Mouse (Mus musculus) MEL (cell line): ENCODE measurements around the gene Col25a1. TPM values are rescaled to one million over a fixed set of nuclear protein-coding genes. Genes with fewer than 3 reads are reported as not detected.

Experiments used
- DNase-seq: peaks from one replicate; pipeline ENCODE4 v3.0.0; 2011; ENCODE audit warnings: low read depth, low spot score
- H3K27ac ChIP-seq: 2 replicates; pipeline ENCODE4 v1.5.1; 2012; ENCODE audit warnings: low read depth, mild to moderate bottlenecking, control low read depth, low read length, moderate library complexity; ENCODE audit not compliant: control insufficient read depth
- H3K27me3 ChIP-seq, 2 experiments: fragments of 150-350 bp in 1 of 2; sonication (generic) in 1 of 2; 2 replicates each; pipeline ENCODE4 v1.6.1; 2012; ENCODE audit warnings: low read length in 2 of 2, mild to moderate bottlenecking in 2 of 2, improper control_type of control experiment in 1 of 2, moderate library complexity in 1 of 2; ENCODE audit not compliant: insufficient read depth in 2 of 2, control insufficient read depth in 1 of 2
- H3K36me3 ChIP-seq, 2 experiments: 2 replicates each; pipeline ENCODE4 v1.6.1; 2012 to 2014; ENCODE audit warnings: low read length in 2 of 2, improper control_type of control experiment in 1 of 2, inconsistent platforms in 1 of 2, mild to moderate bottlenecking in 1 of 2; ENCODE audit not compliant: insufficient read depth in 2 of 2, control insufficient read depth in 1 of 2
- H3K4me1 ChIP-seq, 2 experiments: fragments of 150-350 bp in 1 of 2; sonication (generic) in 1 of 2; 2 replicates each; pipeline ENCODE4 v1.6.1; 2012; ENCODE audit warnings: low read length in 2 of 2, improper control_type of control experiment in 1 of 2, mild to moderate bottlenecking in 1 of 2; ENCODE audit not compliant: insufficient read depth in 2 of 2, control insufficient read depth in 1 of 2
- H3K4me3 ChIP-seq, 2 experiments: fragments of 150-350 bp in 1 of 2; sonication (generic) in 1 of 2; 2 replicates each; pipeline ENCODE4 v1.5.1; 2012; ENCODE audit warnings: low read depth in 2 of 2, low read length in 2 of 2, mild to moderate bottlenecking in 2 of 2, moderate library complexity in 2 of 2, control low read depth in 1 of 2, improper control_type of control experiment in 1 of 2; ENCODE audit not compliant: control insufficient read depth in 1 of 2, insufficient read depth in 1 of 2
- H3K79me2 ChIP-seq: 2 replicates; pipeline ENCODE4 v1.6.1; 2012; ENCODE audit warnings: mild to moderate bottlenecking, low read length, moderate library complexity; ENCODE audit not compliant: control insufficient read depth, poor library complexity, insufficient read depth
- H3K9ac ChIP-seq: 2 replicates; pipeline ENCODE4 v1.6.1; 2012; ENCODE audit warnings: low read depth, mild to moderate bottlenecking, control low read depth, low read length, moderate library complexity; ENCODE audit not compliant: control insufficient read depth, poor library complexity, severe bottlenecking
- H3K9me3 ChIP-seq: fragments of 150-350 bp; sonication (generic); replicated peaks from 2 replicates; pipeline ENCODE4 v1.6.1; 2012; ENCODE audit warnings: mild to moderate bottlenecking, low read length, improper control_type of control experiment, moderate library complexity; ENCODE audit not compliant: insufficient read depth
- CHD1 ChIP-seq: IDR thresholded peaks from 2 replicates; pipeline ENCODE4 v1.6.1; 2012; ENCODE audit warnings: low read depth, mild to moderate bottlenecking, inconsistent platforms, low read length, improper control_type of control experiment
- CHD2 ChIP-seq: IDR thresholded peaks from 2 replicates; pipeline ENCODE4 v1.6.1; 2011; ENCODE audit warnings: low read length, improper control_type of control experiment
- ELF1 ChIP-seq: IDR thresholded peaks from 2 replicates; pipeline ENCODE4 v1.6.1; 2014; ENCODE audit warnings: low read depth, mild to moderate bottlenecking, inconsistent platforms, low read length, improper control_type of control experiment, moderate library complexity
- EP300 ChIP-seq, 2 experiments: IDR thresholded peaks; 2 replicates each; pipeline ENCODE4 v1.6.1; 2011; ENCODE audit warnings: improper control_type of control experiment in 2 of 2, low read length in 2 of 2, low read depth in 1 of 2, mild to moderate bottlenecking in 1 of 2
- ETS1 ChIP-seq: IDR thresholded peaks from 2 replicates; pipeline ENCODE4 v1.6.1; 2012; ENCODE audit warnings: low read depth, mild to moderate bottlenecking, inconsistent platforms, low read length, improper control_type of control experiment, moderate library complexity
- GABPA ChIP-seq: IDR thresholded peaks from 2 replicates; pipeline ENCODE4 v1.6.1; 2012; ENCODE audit warnings: low read depth, mild to moderate bottlenecking, inconsistent platforms, low read length, improper control_type of control experiment, moderate library complexity
- GATA1 ChIP-seq: IDR thresholded peaks from 2 replicates; pipeline ENCODE4 v1.6.1; 2011; ENCODE audit warnings: low read depth, low read length, improper control_type of control experiment
- HCFC1 ChIP-seq: IDR thresholded peaks from 2 replicates; pipeline ENCODE4 v1.6.1; 2012; ENCODE audit warnings: low read depth, mild to moderate bottlenecking, inconsistent platforms, low read length, improper control_type of control experiment, moderate library complexity
- KAT2A ChIP-seq: conservative IDR thresholded peaks from 2 replicates; pipeline ENCODE4 v1.6.1; 2012; ENCODE audit warnings: low read depth, low read length, improper control_type of control experiment, inconsistent platforms
- MAZ ChIP-seq: IDR thresholded peaks from 2 replicates; pipeline ENCODE4 v1.6.1; 2012; ENCODE audit warnings: low read depth, mild to moderate bottlenecking, inconsistent platforms, low read length, improper control_type of control experiment
- MXI1 ChIP-seq: IDR thresholded peaks from 2 replicates; pipeline ENCODE4 v1.6.1; 2011; ENCODE audit warnings: mild to moderate bottlenecking, low read depth, low read length, improper control_type of control experiment
- NELFE ChIP-seq: IDR thresholded peaks from 2 replicates; pipeline ENCODE4 v1.6.1; 2011; ENCODE audit warnings: low read depth, low read length, improper control_type of control experiment
- POLR2A ChIP-seq, 2 experiments: IDR thresholded peaks; 2 replicates each; pipeline ENCODE4 v1.6.1; 2011 to 2012; ENCODE audit warnings: low read length in 2 of 2, mild to moderate bottlenecking in 2 of 2, control low read depth in 1 of 2, improper control_type of control experiment in 1 of 2, low read depth in 1 of 2, moderate library complexity in 1 of 2; ENCODE audit not compliant: control insufficient read depth in 1 of 2, insufficient read depth in 1 of 2, poor library complexity in 1 of 2
- POLR2AphosphoS2 ChIP-seq: IDR thresholded peaks from 2 replicates; pipeline ENCODE4 v1.6.1; 2011; ENCODE audit warnings: low read length, improper control_type of control experiment
- POLR2AphosphoS5 ChIP-seq: IDR thresholded peaks from 2 replicates; pipeline ENCODE4 v1.6.1; 2012; ENCODE audit warnings: low read depth, borderline replicate concordance, mild to moderate bottlenecking, inconsistent platforms, low read length, moderate library complexity, mixed read lengths
- RAD21 ChIP-seq: IDR thresholded peaks from 2 replicates; pipeline ENCODE4 v1.6.1; 2011; ENCODE audit warnings: mild to moderate bottlenecking, low read depth, low read length, improper control_type of control experiment
- RCOR1 ChIP-seq: IDR thresholded peaks from 2 replicates; pipeline ENCODE4 v1.6.1; 2012; ENCODE audit warnings: low read depth, mild to moderate bottlenecking, inconsistent platforms, low read length, improper control_type of control experiment
- SMC3 ChIP-seq: IDR thresholded peaks from 2 replicates; pipeline ENCODE4 v1.6.1; 2011; ENCODE audit warnings: low read depth, low read length, improper control_type of control experiment
- TAL1 ChIP-seq: IDR thresholded peaks from 2 replicates; pipeline ENCODE4 v1.6.1; 2012; ENCODE audit warnings: mild to moderate bottlenecking, inconsistent platforms, low read length, moderate library complexity, mixed read lengths
- TBP ChIP-seq: IDR thresholded peaks from 2 replicates; pipeline ENCODE4 v1.8.0; 2011; ENCODE audit warnings: low read depth, low read length, improper control_type of control experiment
- TCF12 ChIP-seq: IDR thresholded peaks from 2 replicates; pipeline ENCODE4 v1.6.1; 2014; ENCODE audit warnings: low read depth, mild to moderate bottlenecking, inconsistent platforms, low read length, improper control_type of control experiment, moderate library complexity
- UBTF ChIP-seq: IDR thresholded peaks from 2 replicates; pipeline ENCODE4 v1.6.1; 2012; ENCODE audit warnings: low read depth, mild to moderate bottlenecking, inconsistent platforms, low read length, improper control_type of control experiment, moderate library complexity, borderline replicate concordance; ENCODE audit not compliant: insufficient read depth
- ZC3H11A ChIP-seq: IDR thresholded peaks from 2 replicates; pipeline ENCODE4 v1.6.1; 2012; ENCODE audit warnings: low read depth, mild to moderate bottlenecking, inconsistent platforms, low read length, improper control_type of control experiment
- polyA plus RNA-seq, 2 experiments: library from polyadenylated mRNA; stranded (reverse) in 1 of 2; unstranded in 1 of 2; fragments of >175 nt in 1 of 2; fragments of >200 nt in 1 of 2; gene quantifications; 2 replicates each; pipeline versions ENCODE4 v1.2.1 to v1.2.4; 2012; ENCODE audit warnings: low replicate concordance in 2 of 2, low read depth in 1 of 2; ENCODE audit not compliant: insufficient read length in 2 of 2, insufficient read depth in 1 of 2, missing spikeins in 1 of 2
- total RNA-seq: library from RNA; depleted of rRNA; stranded (reverse); fragments of 300-350 nt; gene quantifications from 2 replicates; pipeline ENCODE4 v1.2.3, GENCODE M21; 2012

Col25a1 gene
- total and polyA plus RNA-seq, 3 experiments = not detected

DNA sequence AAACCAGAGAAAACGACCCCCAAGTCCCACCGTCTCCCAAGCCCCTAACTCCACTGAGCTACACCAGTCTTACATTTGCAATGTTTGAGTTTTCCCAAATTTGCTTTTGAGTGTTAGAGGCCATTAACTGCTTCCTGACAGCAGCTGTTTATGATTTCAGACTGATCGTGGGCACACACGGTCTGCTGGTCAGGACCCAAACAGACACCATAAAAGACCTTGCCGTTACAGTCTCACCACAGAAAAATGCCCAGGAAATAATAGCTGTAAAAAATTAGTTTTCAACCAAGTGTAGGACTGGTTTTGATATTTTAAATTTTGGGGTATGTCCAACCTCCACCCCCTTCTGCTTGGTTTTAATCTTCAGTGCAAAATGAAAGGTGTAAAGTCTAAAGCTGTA is 298.8 kb downstream of the Col25a1 start:
- H3K4me3 ChIP-seq = no peak overlapping the region
- H3K36me3 ChIP-seq = no peaks in the 10 kb centered on the region
- no peak overlapping the region for H3K9ac ChIP-seq
- no peaks in the 10 kb centered on the region for H3K79me2 ChIP-seq
- no peak for TF ChIP-seq GATA1
- TF ChIP-seq POLR2A (IDR thresholded peaks at IDR 0.05; ENCODE audit: control insufficient read depth in 1 of 2, insufficient read depth in 1 of 2, low read depth in 1 of 2, low read length in 2 of 2, poor library complexity in 1 of 2) = no peak
- no peak for TF ChIP-seq GABPA
- no peak for TF ChIP-seq POLR2AphosphoS2
- no peak for TF ChIP-seq MXI1
- TF ChIP-seq KAT2A = no peak
- no peak for TF ChIP-seq TBP
- no peak for TF ChIP-seq EP300 (IDR thresholded peaks at IDR 0.05; ENCODE audit: low read depth in 1 of 2, low read length in 2 of 2)
- TF ChIP-seq ELF1 = no peak
- TF ChIP-seq, all 39 proteins: peak for 0
- Histone ChIP-seq H3K27ac (no peak overlapping the region), H3K9me3 (no peaks in the 10 kb centered on the region), H3K4me1 (no peaks in the 10 kb centered on the region), H3K27me3 (no peaks in the 10 kb centered on the region)
- no peak for DNase-seq

- Histone ChIP-seq H3K79me2 (no peaks in the 10 kb centered on the region), H3K9ac (no peak overlapping the region), H3K4me3 (no peak overlapping the region), H3K4me1 (no peaks in the 10 kb centered on the region), H3K9me3 (no peaks in the 10 kb centered on the region), H3K27me3 (no peaks in the 10 kb centered on the region), H3K36me3 (no peaks in the 10 kb centered on the region), H3K27ac (no peak overlapping the region)
- TF ChIP-seq SMC3 (no peak), KAT2A (no peak)
- no peak for DNase-seq
Measured at GRCm38 (mm10) chr3:130432818-130433217, 301.5 kb downstream of the Col25a1 start.

GRCm38 (mm10) chr3:130436956-130437355 is 305.7 kb downstream of the Col25a1 start:
- Histone ChIP-seq H3K79me2 (no peaks in the 10 kb centered on the region), H3K27ac (no peak overlapping the region), H3K9ac (no peak overlapping the region), H3K4me1 (no peaks in the 10 kb centered on the region), H3K27me3 (no peaks in the 10 kb centered on the region), H3K4me3 (no peak overlapping the region), H3K9me3 (no peaks in the 10 kb centered on the region), H3K36me3 (no peaks in the 10 kb centered on the region)
- TF ChIP-seq CHD1 (no peak), UBTF (no peak), NELFE (no peak), MAZ (no peak), RAD21 (no peak), EP300 (IDR thresholded peaks at IDR 0.05; ENCODE audit: low read depth in 1 of 2, low read length in 2 of 2) (no peak), RCOR1 (no peak), HCFC1 (no peak), ETS1 (no peak), CHD2 (no peak), TBP (no peak), TCF12 (no peak), TAL1 (no peak), ZC3H11A (no peak), ELF1 (no peak), GABPA (no peak), POLR2AphosphoS5 (no peak)
- DNase-seq = no peak
